Mouse (Mus musculus) cortical plate, adult 2 months (tissue): ENCODE measurements around the gene Gm11273.

Source experiments
- CTCF ChIP-seq: fragments of 200-500 bp; IDR thresholded peaks from 2 replicates; pipeline ENCODE4 v1.5.1; 2011; ENCODE audit warnings: mild to moderate bottlenecking, control low read depth, low read length; ENCODE audit not compliant: insufficient read depth; ENCODE audit errors: extremely low read depth
- POLR2A ChIP-seq: fragments of 200-500 bp; IDR thresholded peaks from 2 replicates; pipeline ENCODE4 v1.6.1; 2011; ENCODE audit warnings: mild to moderate bottlenecking, low read length, control low read depth; ENCODE audit not compliant: insufficient read depth; ENCODE audit errors: extremely low read depth

- TF ChIP-seq POLR2A (peak; percentile 85), CTCF (no peak)
Measured at GRCm38 (mm10) chr13:21453449-21453848, 47.8 kb downstream of the Gm11273 start, which contains the start of gene Zscan26.
